Mouse (Mus musculus) CD8-positive naive resting alpha-beta T cell, adult 57 days (primary cell): Measurements from ENCODE around the gene Ankrd35. TPM values are rescaled to one million over a fixed set of nuclear protein-coding genes. Genes with fewer than 3 reads are reported as not detected.

Experiments
- total RNA-seq: library from RNA; stranded (reverse); gene quantifications from one replicate; pipeline ENCODE4 v1.2.4, GENCODE M21; 2023

Gene Ankrd35
- total RNA-seq, result not detected

DNA sequence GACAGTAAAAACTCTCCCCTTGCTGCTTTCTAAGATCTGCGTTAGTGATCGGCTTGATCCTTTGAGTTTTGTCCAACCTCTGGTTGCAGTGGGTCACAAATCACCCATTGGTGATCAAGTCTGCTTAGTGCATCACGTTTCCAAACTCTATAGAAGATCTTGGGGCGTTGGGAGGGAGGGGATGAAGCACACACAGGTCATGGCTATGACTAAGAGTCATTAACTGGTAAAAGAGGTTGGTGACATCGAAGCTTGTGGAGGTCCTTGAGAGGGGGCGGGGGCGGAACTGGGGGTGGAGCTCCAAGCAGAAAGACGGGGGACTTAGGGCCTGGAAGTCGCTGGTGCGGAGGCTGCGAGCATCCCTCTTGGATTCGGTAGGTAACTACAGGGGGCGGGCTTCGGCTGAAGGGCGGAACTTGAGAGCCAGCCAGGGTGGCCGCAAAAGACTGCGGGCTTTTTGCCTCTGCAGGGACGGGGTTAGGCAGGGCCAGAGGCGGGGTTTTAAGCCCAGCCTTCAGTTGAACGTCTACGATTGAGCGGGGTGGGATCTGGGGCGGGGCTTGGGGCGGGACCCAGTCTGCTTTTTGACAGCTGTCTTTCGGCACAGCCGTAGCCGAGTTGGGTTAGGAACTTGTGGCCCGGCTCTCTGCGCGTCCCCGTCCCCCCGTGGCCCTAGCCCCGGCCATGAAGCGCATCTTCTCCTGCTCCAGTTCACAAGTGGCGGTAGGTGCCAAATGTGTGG is at the start of gene Ankrd35:
Gene Ankrd35, plus strand, starts transcription at position 405 of the 742 bp plus-strand sequence.

GRCm38 (mm10) chr3:96629729-96630600 is 40.0 kb upstream of the Ankrd35 start, which contains the start of gene Rbm8a:
TSS of gene Rbm8a (plus strand) at chr3:96629933.

DNA sequence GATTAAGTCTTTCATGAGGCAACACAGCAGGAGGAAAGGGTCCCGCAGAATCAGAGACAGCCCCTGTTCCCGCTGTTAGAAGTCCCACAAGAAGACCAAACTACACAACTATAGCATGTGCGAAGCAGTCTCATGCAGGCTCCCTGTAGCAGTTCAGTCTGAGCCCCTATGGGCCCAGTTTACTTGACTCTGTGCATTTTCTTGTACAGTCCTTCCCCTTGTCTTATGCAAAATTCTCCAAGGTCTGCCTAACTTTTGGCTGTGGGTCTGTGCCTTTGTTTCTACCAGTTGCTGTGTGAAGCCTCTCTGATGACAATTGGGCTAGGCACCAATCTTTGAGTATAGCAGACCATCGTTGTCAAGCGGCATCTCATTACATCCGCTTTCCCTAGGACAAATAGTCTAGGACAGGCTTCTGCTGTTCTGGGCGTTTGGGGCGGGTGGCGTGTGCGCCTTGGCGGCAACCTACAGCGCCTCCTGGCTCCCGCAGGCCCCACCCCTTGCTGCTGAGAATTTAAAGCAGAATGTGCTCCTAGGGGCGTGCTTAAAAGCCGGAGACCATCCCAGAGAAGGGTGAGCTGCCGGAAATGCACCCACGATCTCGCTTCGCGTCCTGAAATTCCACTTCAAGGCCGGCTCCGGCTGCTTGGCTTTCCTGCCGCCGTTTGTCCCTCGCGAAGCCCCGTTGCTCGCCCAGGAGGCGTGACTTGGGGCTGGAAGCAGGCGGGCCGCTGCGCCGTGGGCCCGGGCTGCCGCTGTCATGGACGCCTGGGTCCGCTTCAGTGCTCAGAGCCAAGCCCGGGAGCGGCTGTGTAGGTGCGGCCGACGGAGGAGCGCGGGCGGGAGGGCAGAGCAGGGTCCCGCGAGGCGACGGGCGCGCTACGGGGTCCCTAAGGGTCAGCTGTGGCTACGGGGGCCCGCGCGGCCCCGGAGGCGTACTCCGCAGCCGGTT is 34.7 kb upstream of the Ankrd35 start, which contains the start of the genes Pex11b and Gm42957:
Gene Pex11b, plus strand, starts transcription at position 449 of the 952 bp plus-strand sequence.
Gene Gm42957, plus strand, starts transcription at position 547 of the 952 bp plus-strand sequence.

DNA sequence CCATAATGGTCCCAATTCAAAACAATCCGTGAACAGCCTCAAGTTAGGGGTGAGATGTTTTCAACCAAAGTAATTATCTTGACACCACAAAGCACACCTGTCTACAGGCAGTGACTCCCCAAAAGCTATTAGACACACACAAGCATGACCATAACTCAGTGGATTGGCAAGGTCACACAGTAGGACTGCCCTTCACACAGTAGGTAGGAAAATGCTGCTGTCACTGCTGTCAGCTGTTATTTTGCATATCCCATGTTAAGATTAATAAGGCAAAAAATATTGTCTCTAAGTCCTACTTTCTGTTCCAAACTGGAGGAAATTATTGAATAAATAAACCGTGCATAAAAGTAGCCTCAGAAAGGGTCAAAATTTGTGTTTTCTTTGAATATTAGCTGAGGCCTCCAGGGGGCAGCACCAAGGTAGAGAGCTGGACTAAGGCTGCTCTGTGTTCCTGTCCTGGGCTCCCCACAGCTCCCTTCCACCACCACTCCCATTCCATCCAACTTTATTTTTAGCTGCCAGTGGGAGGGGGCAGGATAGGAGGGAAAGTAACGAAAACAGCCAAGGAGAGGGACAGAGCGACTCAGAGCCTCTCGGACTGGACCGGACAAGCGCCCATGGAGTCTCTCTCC is 24.8 kb upstream of the Ankrd35 start, which contains the start of gene Itga10:
Gene Itga10, plus strand, starts transcription at position 567 of the 632 bp plus-strand sequence.

GRCm38 (mm10) chr3:96696198-96696765 is 26.4 kb downstream of the Ankrd35 start, which contains the start of gene Pias3:
TSS of gene Pias3 (plus strand) at chr3:96696384.

GRCm38 (mm10) chr3:96707903-96708683 is 38.2 kb downstream of the Ankrd35 start, which contains the start of gene Nudt17:
TSS of gene Nudt17 (minus strand) at chr3:96708562.

GRCm38 (mm10) chr3:96727343-96727827 is 57.5 kb downstream of the Ankrd35 start, which contains the start of the genes Polr3c and Rnf115:
TSS of gene Polr3c (minus strand) at chr3:96727628.
TSS of gene Rnf115 (plus strand) at chr3:96727664.

Other genes starting within 250 kb of the Ankrd35 start
- gene BC107364, start 217.8 kb upstream of the Ankrd35 start, total RNA-seq, result not detected
- gene Hfe2, start 145.0 kb upstream of the Ankrd35 start, total RNA-seq, result not detected
- 382 TPM for gene Txnip, start 112.2 kb upstream of the Ankrd35 start, total RNA-seq
- gene Gm16253, start 93.1 kb upstream of the Ankrd35 start, total RNA-seq, result not detected
- gene Polr3gl, start 76.0 kb upstream of the Ankrd35 start, total RNA-seq, result 34.6 TPM
- gene Ankrd34a, start 73.5 kb upstream of the Ankrd35 start, total RNA-seq, result not detected
- not detected for gene Lix1l, start 69.0 kb upstream of the Ankrd35 start, total RNA-seq
- 87.7 TPM for gene Rbm8a, start 40.2 kb upstream of the Ankrd35 start, total RNA-seq
- 26.4 TPM for gene Pex11b, start 34.8 kb upstream of the Ankrd35 start, total RNA-seq
- gene Gm42957, start 34.7 kb upstream of the Ankrd35 start, total RNA-seq, result 0.18 TPM
- 2.7 TPM for gene Itga10, start 24.5 kb upstream of the Ankrd35 start, total RNA-seq
- gene Pias3, start 26.3 kb downstream of the Ankrd35 start, total RNA-seq, result 14.8 TPM
- gene Nudt17, start 38.4 kb downstream of the Ankrd35 start, total RNA-seq, result 1.9 TPM
- gene Polr3c, start 57.5 kb downstream of the Ankrd35 start, total RNA-seq, result 64.1 TPM
- 43.7 TPM for gene Rnf115, start 57.5 kb downstream of the Ankrd35 start, total RNA-seq
- gene Pdzk1, start 159.2 kb downstream of the Ankrd35 start, total RNA-seq, result 0.21 TPM
- gene Cd160, start 159.2 kb downstream of the Ankrd35 start, total RNA-seq, result 13.4 TPM
- not detected for gene Gja5, start 234.6 kb downstream of the Ankrd35 start, total RNA-seq
- 25.9 TPM for gene Gpr89, start 235.2 kb downstream of the Ankrd35 start, total RNA-seq